Mouse (Mus musculus) kidney, embryonic 16.5 days (tissue): ENCODE measurements around the gene Hsph1. TPM values are rescaled to one million over a fixed set of nuclear protein-coding genes. Genes with fewer than 3 reads are reported as not detected.

ENCODE experiments used
- ATAC-seq: fragments of 200-750 bp; cut with Nextera tagmentation; 2 replicates; pipeline ENCODE4 v1.8.0; 2017; ENCODE audit warnings: moderate TSS enrichment; ENCODE audit not compliant: low FRiP score, low TSS enrichment
- H3K27ac ChIP-seq: fragments of 300-500 bp; sonication (generic); 2 replicates; pipeline ENCODE4 v1.5.1; 2014; ENCODE audit warnings: low read length
- H3K27me3 ChIP-seq: fragments of 300-500 bp; sonication (generic); 2 replicates; pipeline ENCODE4 v1.6.1; 2014; ENCODE audit warnings: low read length, control low read depth, mixed read lengths; ENCODE audit not compliant: insufficient read depth
- H3K36me3 ChIP-seq: fragments of 300-500 bp; sonication (generic); 2 replicates; pipeline ENCODE4 v1.6.1; 2014; ENCODE audit warnings: low read length, control low read depth, mixed read lengths; ENCODE audit not compliant: insufficient read depth
- H3K4me1 ChIP-seq: fragments of 300-500 bp; sonication (generic); 2 replicates; pipeline ENCODE4 v1.6.1; 2014; ENCODE audit warnings: low read length, control low read depth, mixed read lengths; ENCODE audit not compliant: insufficient read depth
- H3K4me2 ChIP-seq: fragments of 300-500 bp; sonication (generic); replicated peaks from 2 replicates; pipeline ENCODE4 v1.6.1; 2014; ENCODE audit warnings: low read depth, low read length
- H3K4me3 ChIP-seq: fragments of 300-500 bp; sonication (generic); 2 replicates; pipeline ENCODE4 v1.5.1; 2014; ENCODE audit warnings: mild to moderate bottlenecking, low read length
- H3K9ac ChIP-seq: fragments of 300-500 bp; sonication (generic); replicated peaks from 2 replicates; pipeline ENCODE4 v1.6.1; 2014; ENCODE audit warnings: low read length
- H3K9me3 ChIP-seq: fragments of 300-500 bp; sonication (generic); 2 replicates; pipeline ENCODE4 v1.6.1; 2016; ENCODE audit warnings: low read length, control low read depth
- WGBS: fragments of 180-500 bp; shearing (Covaris S2); extraction: QIAGEN DNeasy Blood & Tissue Kit; methylation state at CpG from one replicate; pipeline ENCODE4 v1.1.7; 2014; 5-methylcytosine and 5-hydroxymethylcytosine counted together
- polyA plus RNA-seq: library from polyadenylated mRNA; unstranded; fragments of >200 nt; fragmentation: Nextera tagmentation; extraction: Ambion mirVana; gene quantifications from 2 replicates; pipeline ENCODE4 v1.2.1, GENCODE M21; 2015

Hsph1 gene
- polyA plus RNA-seq, 1 experiment from 2014 or later, result 67.5 TPM

- Histone ChIP-seq H3K27ac (no peak overlapping the region), H3K9ac (no peak overlapping the region), H3K4me3 (no peak overlapping the region), H3K9me3 (no peaks in the 10 kb centered on the region), H3K27me3 (no peaks in the 10 kb centered on the region), H3K4me2 (no peak overlapping the region), H3K36me3 (no peaks in the 10 kb centered on the region), H3K4me1 (0 out of 2 replicates have a peak, but pooled peaks cover under 1% of the 10 kb centered on the region)
- no peak for ATAC-seq
- 55% methylated on average over 5 of the region's 5 CpGs for whole genome bisulfite sequencing
These were observed 53.4 kb downstream of the Hsph1 start for GRCm38 (mm10) chr5:149582642-149583262.

- no peaks in the 10 kb centered on the region for H3K36me3 ChIP-seq
- H3K4me2 ChIP-seq, result no peak overlapping the region
- 33% methylated on average over 10 of the region's 10 CpGs for WGBS
- H3K9me3 ChIP-seq, result no peaks in the 10 kb centered on the region
- no peaks in the 10 kb centered on the region for H3K27me3 ChIP-seq
- peaks cover 12% of the 10 kb centered on the region for H3K4me1 ChIP-seq
- no peak overlapping the region for H3K27ac ChIP-seq
- ATAC-seq, result peak; percentile 49; the same call in 1 of the 2 replicates
- no peak overlapping the region for H3K9ac ChIP-seq
- no peak overlapping the region for H3K4me3 ChIP-seq
These were observed 58.7 kb downstream of the Hsph1 start for GRCm38 (mm10) chr5:149577449-149577848.

- peaks cover 12% of the 10 kb centered on the region for H3K4me1 ChIP-seq
- no peak overlapping the region for H3K4me3 ChIP-seq
- WGBS, result 44% methylated on average over 10 of the region's 10 CpGs
These were observed 59.2 kb downstream of the Hsph1 start for GRCm38 (mm10) chr5:149576977-149577376.

GRCm38 (mm10) chr5:149568993-149569392 is 67.2 kb downstream of the Hsph1 start:
- Histone ChIP-seq H3K9me3 (no peaks in the 10 kb centered on the region), H3K27me3 (no peaks in the 10 kb centered on the region), H3K9ac (no peak overlapping the region), H3K4me2 (no peak overlapping the region), H3K4me3 (no peak overlapping the region), H3K4me1 (peaks cover 11% of the 10 kb centered on the region; the same call in 1 of the 2 replicates), H3K27ac (no peak overlapping the region), H3K36me3 (no peaks in the 10 kb centered on the region)
- WGBS, result 61% methylated on average over 13 of the region's 13 CpGs
- no peak for ATAC-seq

More at GRCm38 (mm10) chr5:149576977-149577376, 59.2 kb downstream of the Hsph1 start:
- Histone ChIP-seq H3K27me3 (no peaks in the 10 kb centered on the region), H3K9ac (no peak overlapping the region), H3K27ac (no peak overlapping the region), H3K4me2 (no peak overlapping the region), H3K36me3 (no peaks in the 10 kb centered on the region), H3K9me3 (no peaks in the 10 kb centered on the region)
- no peak for ATAC-seq

- Histone ChIP-seq H3K27ac (no peak overlapping the region), H3K9ac (no peak overlapping the region), H3K4me2 (no peak overlapping the region), H3K4me1 (peaks cover 11% of the 10 kb centered on the region; the same call in 1 of the 2 replicates), H3K36me3 (no peaks in the 10 kb centered on the region), H3K9me3 (no peaks in the 10 kb centered on the region), H3K4me3 (no peak overlapping the region), H3K27me3 (no peaks in the 10 kb centered on the region)
- no peak for ATAC-seq
- 75% methylated on average over 5 of the region's 5 CpGs for WGBS
These were observed 69.2 kb downstream of the Hsph1 start for GRCm38 (mm10) chr5:149566957-149567356.

- Histone ChIP-seq H3K9ac (no peak overlapping the region), H3K27me3 (no peaks in the 10 kb centered on the region), H3K36me3 (no peaks in the 10 kb centered on the region), H3K9me3 (no peaks in the 10 kb centered on the region), H3K27ac (no peak overlapping the region), H3K4me1 (peaks cover 11% of the 10 kb centered on the region; the same call in 1 of the 2 replicates), H3K4me3 (no peak overlapping the region), H3K4me2 (no peak overlapping the region)
- no peak for ATAC-seq
- 50% methylated on average over 11 of the region's 11 CpGs for WGBS
These were observed 70.2 kb downstream of the Hsph1 start for GRCm38 (mm10) chr5:149566026-149566425.

Other genes with a start within 250 kb of the Hsph1 start
- gene Medag, start 224.6 kb downstream of the Hsph1 start, polyA plus RNA-seq, result 0.22 and 0.49 TPM in 2 replicates
- 0.59 TPM in 1 of 2 replicates, not detected in the other for gene Tex26, start 196.7 kb downstream of the Hsph1 start, polyA plus RNA-seq
- gene Wdr95, start 107.7 kb downstream of the Hsph1 start, polyA plus RNA-seq, result not detected in 2 replicates
- 17.4 and 17.5 TPM in 2 replicates for gene B3glct, start 41.9 kb upstream of the Hsph1 start, polyA plus RNA-seq